Mouse (Mus musculus): ENCODE results near the gene Pde10a. TPM values are rescaled to one million over a fixed set of nuclear protein-coding genes. Genes with fewer than 3 reads are reported as not detected.

Gene Pde10a
- polyA plus RNA-seq, 1 experiment: 3.9 TPM

DNA sequence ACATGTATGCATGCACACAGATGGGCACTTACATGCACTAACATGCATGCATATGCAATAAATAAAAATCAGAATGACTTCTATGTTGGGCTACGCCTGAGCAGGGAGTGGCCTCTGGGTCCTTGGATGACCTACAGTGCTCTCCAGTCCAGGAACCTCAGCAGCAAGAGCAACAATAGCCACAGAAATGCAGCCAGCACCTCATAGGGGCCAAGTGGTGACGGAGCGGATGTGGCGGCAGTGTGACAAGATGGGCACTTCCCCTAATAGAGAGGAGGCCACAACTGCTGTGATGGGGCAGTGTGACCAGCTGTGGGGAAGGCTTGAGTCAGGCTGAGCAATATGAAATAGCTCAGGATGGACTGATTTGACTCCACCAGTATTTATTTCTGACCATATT is 109.3 kb downstream of the Pde10a start:
- no peaks in the 10 kb centered on the region for H3K36me3 ChIP-seq (replicated peaks; ENCODE audit: low read length)
- peaks cover 14% of the 10 kb centered on the region for H3K27me3 ChIP-seq (replicated peaks)
- no peak overlapping the region for H3K4me3 ChIP-seq (replicated peaks)
- H3K9me3 ChIP-seq: no peaks in the 10 kb centered on the region
- no peak for TF ChIP-seq GATA1 (IDR thresholded peaks at IDR 0.05; ENCODE audit: borderline replicate concordance, low read length)
- no peaks in the 10 kb centered on the region; the same call in 1 of the 2 replicates for H3K4me1 ChIP-seq

GRCm38 (mm10) chr17:8636231-8636630 is 111.1 kb downstream of the Pde10a start:
- peaks cover 7% of the 10 kb centered on the region for H3K27me3 ChIP-seq (replicated peaks)
- peaks cover 7% of the 10 kb centered on the region for H3K4me1 ChIP-seq
- H3K9me3 ChIP-seq: no peaks in the 10 kb centered on the region
- H3K4me3 ChIP-seq (replicated peaks): no peak overlapping the region
- no peaks in the 10 kb centered on the region for H3K36me3 ChIP-seq (replicated peaks; ENCODE audit: low read length)
- TF ChIP-seq FLI1 (IDR thresholded peaks at IDR 0.05; ENCODE audit: low read length): no peak

DNA sequence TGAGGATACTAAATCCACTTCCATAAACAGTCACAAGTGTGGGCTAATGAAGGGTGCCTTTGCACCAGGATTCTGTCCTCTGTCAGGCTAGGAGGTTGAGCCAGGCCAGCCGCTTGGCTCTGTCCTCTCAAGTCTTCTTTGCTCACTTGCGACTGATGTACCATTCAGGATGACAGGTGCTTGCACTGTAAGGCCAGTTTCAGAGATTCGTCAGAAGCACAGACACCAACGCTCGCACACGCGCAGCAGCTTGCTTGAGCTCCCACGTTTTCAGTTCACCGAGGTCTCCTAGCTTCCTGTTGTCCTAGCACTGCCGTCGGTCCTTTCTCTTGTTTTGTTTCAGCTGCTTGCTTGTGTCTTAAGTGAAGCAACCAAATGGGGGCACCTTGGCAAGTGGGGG is 111.5 kb downstream of the Pde10a start:
- TF ChIP-seq FLI1 (IDR thresholded peaks at IDR 0.05; ENCODE audit: low read length) (no peak), GATA1 (IDR thresholded peaks at IDR 0.05; ENCODE audit: borderline replicate concordance, low read length) (no peak)
- H3K36me3 ChIP-seq (replicated peaks; ENCODE audit: low read length): no peaks in the 10 kb centered on the region
- H3K27me3 ChIP-seq (replicated peaks): peaks cover 5% of the 10 kb centered on the region
- H3K9me3 ChIP-seq: no peaks in the 10 kb centered on the region
- peaks cover 7% of the 10 kb centered on the region for H3K4me1 ChIP-seq
- H3K4me3 ChIP-seq (replicated peaks): no peak overlapping the region

- no peak overlapping the region for H3K4me3 ChIP-seq (replicated peaks)
- H3K4me1 ChIP-seq: peaks cover 7% of the 10 kb centered on the region
- no peaks in the 10 kb centered on the region for H3K9me3 ChIP-seq
- no peaks in the 10 kb centered on the region for H3K36me3 ChIP-seq (replicated peaks; ENCODE audit: low read length)
- TF ChIP-seq FLI1 (IDR thresholded peaks at IDR 0.05; ENCODE audit: low read length): no peak
- no peak for TF ChIP-seq GATA1 (IDR thresholded peaks at IDR 0.05; ENCODE audit: borderline replicate concordance, low read length)
- peaks cover 5% of the 10 kb centered on the region for H3K27me3 ChIP-seq (replicated peaks)
These were observed 112.0 kb downstream of the Pde10a start for GRCm38 (mm10) chr17:8637181-8637580.

GRCm38 (mm10) chr17:8639703-8640380 is 114.7 kb downstream of the Pde10a start:
- peaks cover 10% of the 10 kb centered on the region for H3K27me3 ChIP-seq (replicated peaks)
- H3K36me3 ChIP-seq (replicated peaks; ENCODE audit: low read length): no peaks in the 10 kb centered on the region
- H3K9me3 ChIP-seq: no peaks in the 10 kb centered on the region
- TF ChIP-seq GATA1 (IDR thresholded peaks at IDR 0.05; ENCODE audit: borderline replicate concordance, low read length) (no peak), FLI1 (IDR thresholded peaks at IDR 0.05; ENCODE audit: low read length) (no peak)
- H3K4me3 ChIP-seq (replicated peaks): peak overlapping the region; percentile 23
- H3K4me1 ChIP-seq: peaks cover 7% of the 10 kb centered on the region

DNA sequence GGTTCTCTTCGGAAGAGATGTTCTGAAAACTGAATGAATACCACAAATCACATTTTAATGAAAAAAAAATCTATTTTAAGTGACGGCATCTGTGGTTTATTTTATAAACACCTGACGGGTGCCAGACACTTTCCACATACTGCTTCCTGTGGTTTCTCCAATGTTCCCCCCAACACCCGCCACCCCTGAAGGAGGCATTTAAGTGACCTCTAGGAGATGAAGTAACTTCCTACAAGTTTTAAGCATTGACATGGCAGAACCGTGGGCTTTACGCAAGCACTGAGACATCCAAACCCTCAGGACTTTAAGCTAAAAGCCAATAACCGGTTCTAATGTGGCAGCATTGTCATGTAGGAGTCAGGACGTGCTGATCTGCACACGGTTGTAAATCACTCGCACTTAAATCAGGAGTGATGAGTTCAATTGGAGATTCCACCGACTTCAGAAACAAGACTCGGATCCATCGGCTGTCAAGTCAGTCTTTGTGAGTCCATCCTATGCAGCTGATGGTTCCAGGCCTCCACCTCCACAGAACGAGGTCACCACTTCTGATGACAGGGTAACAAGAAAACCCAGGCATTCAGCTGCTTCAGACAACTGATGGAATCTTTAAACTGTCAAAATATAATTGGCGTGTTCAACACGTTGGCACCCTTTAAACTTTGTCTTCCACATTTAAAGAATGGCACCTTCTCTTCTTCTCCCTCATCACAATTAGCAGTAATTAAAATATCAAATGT is 115.7 kb downstream of the Pde10a start:
- Histone ChIP-seq H3K4me1 (peaks cover 7% of the 10 kb centered on the region), H3K27me3 (replicated peaks) (peaks cover 11% of the 10 kb centered on the region), H3K36me3 (replicated peaks; ENCODE audit: low read length) (no peaks in the 10 kb centered on the region), H3K9me3 (no peaks in the 10 kb centered on the region), H3K4me3 (replicated peaks) (no peak overlapping the region)
- TF ChIP-seq GATA1 (IDR thresholded peaks at IDR 0.05; ENCODE audit: borderline replicate concordance, low read length): no peak
- no peak for TF ChIP-seq FLI1 (IDR thresholded peaks at IDR 0.05; ENCODE audit: low read length)

DNA sequence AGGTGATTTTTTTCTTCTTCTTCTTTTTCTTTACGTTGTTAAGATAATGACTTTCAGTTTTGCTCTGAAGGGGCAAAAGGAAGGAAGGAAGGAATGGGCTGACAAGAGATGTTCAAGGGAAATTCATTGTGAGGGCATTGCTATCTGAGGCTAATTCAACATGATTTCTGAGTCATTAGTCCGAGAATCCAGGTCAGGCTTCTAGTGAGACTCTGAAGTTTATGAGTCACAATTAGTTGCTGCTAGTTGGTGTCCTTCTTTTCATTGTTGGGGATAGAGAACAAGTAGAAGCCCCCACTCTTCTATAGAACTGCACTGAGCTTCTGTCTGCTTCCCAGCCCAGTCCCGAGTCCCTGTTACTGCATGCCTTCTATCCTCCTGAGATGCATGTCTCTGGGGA is 116.3 kb downstream of the Pde10a start:
- Histone ChIP-seq H3K36me3 (replicated peaks; ENCODE audit: low read length) (no peaks in the 10 kb centered on the region), H3K9me3 (no peaks in the 10 kb centered on the region), H3K4me3 (replicated peaks) (no peak overlapping the region), H3K4me1 (peaks cover 7% of the 10 kb centered on the region), H3K27me3 (replicated peaks) (peaks cover 9% of the 10 kb centered on the region)
- TF ChIP-seq GATA1 (IDR thresholded peaks at IDR 0.05; ENCODE audit: borderline replicate concordance, low read length) (no peak), FLI1 (IDR thresholded peaks at IDR 0.05; ENCODE audit: low read length) (no peak)

DNA sequence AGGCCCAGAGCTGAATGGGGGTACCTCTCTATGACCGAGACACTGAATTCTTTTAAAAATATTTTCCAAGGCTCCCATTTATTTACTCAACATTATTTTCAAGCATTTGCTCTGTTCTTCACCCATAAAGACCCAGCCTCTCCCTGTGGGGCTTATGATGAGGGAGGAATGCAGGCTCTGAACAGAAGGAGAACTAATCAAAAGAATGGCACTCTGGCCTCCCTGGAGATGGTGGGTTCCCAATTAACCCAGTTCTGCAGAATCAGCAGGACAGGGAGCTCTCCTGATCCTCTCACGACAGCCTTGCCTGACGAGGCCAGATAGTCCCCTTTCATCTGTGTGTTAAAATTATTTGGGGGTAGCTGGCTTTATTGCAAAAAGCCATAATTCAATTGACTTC is 117.2 kb downstream of the Pde10a start:
- H3K9me3 ChIP-seq: no peaks in the 10 kb centered on the region
- H3K4me3 ChIP-seq (replicated peaks): no peak overlapping the region
- peaks cover 7% of the 10 kb centered on the region for H3K4me1 ChIP-seq
- H3K36me3 ChIP-seq (replicated peaks; ENCODE audit: low read length): no peaks in the 10 kb centered on the region
- no peak for TF ChIP-seq GATA1 (IDR thresholded peaks at IDR 0.05; ENCODE audit: borderline replicate concordance, low read length)
- no peak for TF ChIP-seq FLI1 (IDR thresholded peaks at IDR 0.05; ENCODE audit: low read length)
- peaks cover 9% of the 10 kb centered on the region for H3K27me3 ChIP-seq (replicated peaks)

DNA sequence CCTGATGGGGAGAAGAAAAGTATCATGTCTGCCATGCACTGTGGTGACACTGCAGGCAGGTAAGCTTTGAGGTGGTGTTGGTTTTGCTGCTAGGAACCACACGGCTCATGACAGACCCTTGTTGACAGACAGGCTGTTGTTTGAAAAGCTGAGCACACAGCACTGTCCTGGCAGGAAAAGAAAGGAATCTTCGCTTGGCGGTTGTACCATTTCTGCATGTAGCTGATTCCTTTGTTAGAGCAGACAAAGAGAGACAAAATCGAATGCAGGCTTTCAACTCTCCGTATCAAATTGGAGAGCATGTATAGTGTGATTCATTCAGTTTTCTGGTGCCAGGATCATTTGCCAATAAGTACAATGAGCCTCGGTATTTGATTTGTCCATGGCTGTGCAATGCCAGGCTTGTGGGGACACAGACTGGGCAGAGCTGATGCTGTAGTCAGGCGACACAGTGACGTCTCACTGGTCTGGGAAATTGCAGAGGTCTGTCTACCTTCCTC is 122.2 kb downstream of the Pde10a start:
- Histone ChIP-seq H3K36me3 (replicated peaks; ENCODE audit: low read length) (no peaks in the 10 kb centered on the region), H3K27me3 (replicated peaks) (peaks cover 9% of the 10 kb centered on the region), H3K4me1 (no peaks in the 10 kb centered on the region), H3K9me3 (peaks cover 6% of the 10 kb centered on the region), H3K4me3 (replicated peaks) (no peak overlapping the region)
- TF ChIP-seq FLI1 (IDR thresholded peaks at IDR 0.05; ENCODE audit: low read length): no peak
- no peak for TF ChIP-seq GATA1 (IDR thresholded peaks at IDR 0.05; ENCODE audit: borderline replicate concordance, low read length)

DNA sequence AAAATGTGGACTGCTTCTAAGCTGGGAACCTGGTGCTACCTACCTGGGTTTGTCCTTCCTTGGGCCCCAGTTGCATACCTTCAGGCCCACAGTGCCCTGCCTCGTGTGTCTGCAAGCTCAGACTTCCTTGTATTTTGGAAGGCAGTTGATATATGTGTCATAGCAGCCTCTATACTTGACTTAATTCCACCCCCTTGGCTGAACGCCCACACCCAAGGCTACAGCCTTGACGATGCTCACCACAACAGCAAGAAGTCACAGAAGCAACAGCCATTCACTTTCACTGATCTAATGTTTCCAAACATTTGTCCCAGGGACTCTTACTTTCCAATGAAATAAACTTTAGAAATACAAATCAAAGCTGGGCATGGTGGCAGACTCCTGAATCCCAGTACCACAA is 123.1 kb downstream of the Pde10a start:
- TF ChIP-seq GATA1 (IDR thresholded peaks at IDR 0.05; ENCODE audit: borderline replicate concordance, low read length): no peak
- TF ChIP-seq FLI1 (IDR thresholded peaks at IDR 0.05; ENCODE audit: low read length): no peak
- H3K4me1 ChIP-seq: no peaks in the 10 kb centered on the region
- H3K27me3 ChIP-seq (replicated peaks): peaks cover 7% of the 10 kb centered on the region

More for the DNA sequence above, 123.1 kb downstream of the Pde10a start:
- no peak overlapping the region for H3K4me3 ChIP-seq (replicated peaks)
- H3K36me3 ChIP-seq (replicated peaks; ENCODE audit: low read length): no peaks in the 10 kb centered on the region
- peaks cover 6% of the 10 kb centered on the region for H3K9me3 ChIP-seq

All from megakaryocyte, embryonic 14.5 days (primary cell).